Mouse (Mus musculus) ES-Bruce4 (cell line): ENCODE results near the gene Prpf40b. TPM values are rescaled to one million over a fixed set of nuclear protein-coding genes. Genes with fewer than 3 reads are reported as not detected.

Source experiments
- H3K27ac ChIP-seq: 2 replicates; pipeline ENCODE4 v1.5.1; 2012; ENCODE audit warnings: low read length, inconsistent platforms; ENCODE audit not compliant: insufficient read depth
- H3K27me3 ChIP-seq: 2 replicates; pipeline ENCODE4 v1.6.1; 2012; ENCODE audit warnings: mild to moderate bottlenecking, low read length, inconsistent platforms; ENCODE audit not compliant: control insufficient read depth, poor library complexity, insufficient read depth, severe bottlenecking
- H3K36me3 ChIP-seq: 2 replicates; pipeline ENCODE4 v1.6.1; 2012; ENCODE audit warnings: inconsistent platforms, mild to moderate bottlenecking, low read length, moderate library complexity; ENCODE audit not compliant: control insufficient read depth, poor library complexity, insufficient read depth, severe bottlenecking
- H3K4me1 ChIP-seq: one replicate; pipeline ENCODE4 v1.8.1; 2011; ENCODE audit warnings: low read length; ENCODE audit not compliant: control insufficient read depth, insufficient read depth
- H3K4me3 ChIP-seq: 2 replicates; pipeline ENCODE4 v1.5.1; 2011; ENCODE audit warnings: low read depth, mild to moderate bottlenecking, low read length
- H3K9ac ChIP-seq: 2 replicates; pipeline ENCODE4 v1.6.1; 2012; ENCODE audit warnings: low read depth, mild to moderate bottlenecking, inconsistent platforms; ENCODE audit not compliant: poor library complexity, severe bottlenecking
- H3K9me3 ChIP-seq: replicated peaks from 2 replicates; pipeline ENCODE4 v1.6.1; 2012; ENCODE audit warnings: mild to moderate bottlenecking, low read length, inconsistent platforms; ENCODE audit not compliant: control insufficient read depth, poor library complexity, insufficient read depth, severe bottlenecking
- CTCF ChIP-seq: IDR thresholded peaks from one replicate; pipeline ENCODE4 v1.8.1; 2011; ENCODE audit warnings: low read depth, low read length
- EP300 ChIP-seq: IDR thresholded peaks from 2 replicates; pipeline ENCODE4 v1.6.1; 2011; ENCODE audit warnings: low read depth, low read length; ENCODE audit not compliant: insufficient read depth
- POLR2A ChIP-seq: IDR thresholded peaks from one replicate; pipeline ENCODE4 v1.8.1; 2011; ENCODE audit warnings: low read length; ENCODE audit not compliant: insufficient read depth
- polyA plus RNA-seq: library from polyadenylated mRNA; stranded (reverse); fragments of >200 nt; gene quantifications from 2 replicates; pipeline ENCODE4 v1.2.4, GENCODE M21; 2011; ENCODE audit warnings: low read depth; ENCODE audit not compliant: missing spikeins, insufficient read depth, insufficient read length

The Prpf40b gene
- polyA plus RNA-seq, 1 experiment: 42.8 TPM

DNA sequence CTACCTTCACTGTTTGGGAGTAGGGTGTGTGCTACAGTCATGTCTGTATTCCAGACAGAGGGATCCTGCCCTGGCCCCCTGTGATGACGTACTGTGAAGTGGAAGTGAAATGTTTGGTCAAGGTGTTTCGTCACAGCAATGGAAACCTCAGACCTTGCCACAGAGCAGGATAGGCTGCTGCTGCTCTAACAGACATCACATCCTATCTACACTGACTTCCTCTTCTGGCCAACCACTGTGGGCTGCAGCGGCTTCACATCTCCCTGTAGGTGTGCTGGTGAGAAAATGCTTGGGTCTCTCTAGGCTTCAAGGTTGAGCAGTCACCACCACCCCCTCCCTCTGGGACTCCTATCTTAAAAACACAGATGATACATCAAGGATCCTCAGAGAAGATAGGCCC is 46.2 kb downstream of the Prpf40b start:
- Histone ChIP-seq H3K4me1 (peaks cover 3% of the 10 kb centered on the region), H3K9me3 (no peaks in the 10 kb centered on the region), H3K9ac (no peak overlapping the region), H3K27me3 (no peaks in the 10 kb centered on the region), H3K27ac (no peak overlapping the region), H3K4me3 (no peak overlapping the region), H3K36me3 (no peaks in the 10 kb centered on the region)
- TF ChIP-seq EP300 (no peak), CTCF (no peak), POLR2A (no peak)

DNA sequence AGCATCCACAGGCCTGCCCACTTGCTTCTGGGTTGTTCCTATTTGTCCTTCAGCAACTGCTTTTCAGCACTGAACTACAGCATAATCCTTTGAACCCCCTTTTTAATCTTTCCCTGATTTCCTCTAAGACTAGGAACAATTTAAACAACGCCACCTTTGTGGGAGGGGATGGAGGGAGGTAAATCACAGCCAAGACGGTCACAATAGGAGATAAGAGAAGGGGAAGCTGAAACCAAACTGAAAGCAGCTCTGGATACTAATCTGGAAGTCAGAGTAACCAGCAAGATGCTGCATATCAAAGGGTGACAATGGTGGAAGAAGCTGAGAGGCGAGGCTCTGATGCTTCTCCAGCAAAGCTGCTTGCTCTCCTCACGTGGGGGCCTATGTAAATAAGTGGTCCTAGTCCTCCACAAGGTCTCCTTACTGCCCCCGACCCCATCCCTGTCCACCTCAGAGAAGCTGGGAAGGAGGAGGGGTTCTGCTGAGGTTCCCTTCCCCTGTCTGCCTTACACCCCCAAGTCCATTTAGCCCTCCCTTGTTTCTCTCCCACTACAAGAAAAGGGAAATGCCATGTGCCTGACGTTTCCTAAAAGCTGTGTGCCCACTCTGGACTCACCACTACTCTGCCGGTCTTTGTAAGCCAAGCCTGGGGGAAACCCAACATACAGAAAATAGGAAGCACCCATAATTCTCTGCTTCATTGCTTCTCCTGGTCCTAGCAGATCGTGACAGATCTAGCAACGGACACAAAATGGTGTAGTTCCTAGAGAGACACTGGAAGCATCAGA is 47.5 kb downstream of the Prpf40b start:
- Histone ChIP-seq H3K9ac (no peak overlapping the region), H3K27me3 (no peaks in the 10 kb centered on the region), H3K4me1 (peaks cover 3% of the 10 kb centered on the region), H3K36me3 (no peaks in the 10 kb centered on the region), H3K27ac (no peak overlapping the region), H3K9me3 (no peaks in the 10 kb centered on the region), H3K4me3 (no peak overlapping the region)
- TF ChIP-seq POLR2A (no peak), CTCF (no peak), EP300 (no peak)

DNA sequence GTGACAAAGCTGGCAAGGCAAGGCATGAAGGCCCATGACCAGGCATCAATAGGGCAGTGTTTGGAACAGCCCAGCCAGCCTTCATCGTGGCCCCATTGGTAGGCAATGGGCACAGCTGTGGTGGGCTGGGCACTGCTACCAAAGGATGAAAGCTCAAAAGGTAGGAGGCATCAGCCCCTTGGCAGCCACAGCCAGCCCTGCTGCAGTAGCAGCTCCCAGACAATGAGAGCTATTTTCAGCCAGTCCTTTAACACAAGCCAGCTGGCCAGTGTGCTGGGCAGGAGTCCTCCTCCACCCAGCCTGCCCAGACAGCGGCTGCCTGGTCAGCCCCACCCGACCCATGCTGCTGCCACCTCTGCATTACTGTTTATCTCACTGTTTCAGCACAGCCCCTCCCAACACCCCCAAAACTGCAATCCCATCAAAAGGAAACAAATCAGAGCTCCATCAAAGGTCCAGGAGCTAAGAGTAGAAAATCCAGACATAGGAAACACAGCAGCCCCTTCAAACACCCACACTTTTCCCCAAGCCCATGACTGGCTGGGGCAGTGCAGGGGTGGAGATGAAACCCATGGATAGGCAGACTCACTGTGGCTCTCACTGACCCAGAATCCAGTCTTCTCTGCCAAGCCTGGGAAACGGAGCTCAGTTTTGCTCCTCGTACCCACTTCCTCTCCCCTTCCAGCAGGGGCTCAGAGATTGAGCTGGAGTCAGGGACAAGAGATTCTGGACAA is 48.7 kb downstream of the Prpf40b start:
- Histone ChIP-seq H3K4me3 (no peak overlapping the region), H3K9ac (no peak overlapping the region), H3K4me1 (peaks cover 3% of the 10 kb centered on the region), H3K27me3 (no peaks in the 10 kb centered on the region), H3K36me3 (no peaks in the 10 kb centered on the region), H3K27ac (no peak overlapping the region), H3K9me3 (no peaks in the 10 kb centered on the region)
- TF ChIP-seq POLR2A: no peak
- TF ChIP-seq CTCF: no peak
- no peak for TF ChIP-seq EP300

DNA sequence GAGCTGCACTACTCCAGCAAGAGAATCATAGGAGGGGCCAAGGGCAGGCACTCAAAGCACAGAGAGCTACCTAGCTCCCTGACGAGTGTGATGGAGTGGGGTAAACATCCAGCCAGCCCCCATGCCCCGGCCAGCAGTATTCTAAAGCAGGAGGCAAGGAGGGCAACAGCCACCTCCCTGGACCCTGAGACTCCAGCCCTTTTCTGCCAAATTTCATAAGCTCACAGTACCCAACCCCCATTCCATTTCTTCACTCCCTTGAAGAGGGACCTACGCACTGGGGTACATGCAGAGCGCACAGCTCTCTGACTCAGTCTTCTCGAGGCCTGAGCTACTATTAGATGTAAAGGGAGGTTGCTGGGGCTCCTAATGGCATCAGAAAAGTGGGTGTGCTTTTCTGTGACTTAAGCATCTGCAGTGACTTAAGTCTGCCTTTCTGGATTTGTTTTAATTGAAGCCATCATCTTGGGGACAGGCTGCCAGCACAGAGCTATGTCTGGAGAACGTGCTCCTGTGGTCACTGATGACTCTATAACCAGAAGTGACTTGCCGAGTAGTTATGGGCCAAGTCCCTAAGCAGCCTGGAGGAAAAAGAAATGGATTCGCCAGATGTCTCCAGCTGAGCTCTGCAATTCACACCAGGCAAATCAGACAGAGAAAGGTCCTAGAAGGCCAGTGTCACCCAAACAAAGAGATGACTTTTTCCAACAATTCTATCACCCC is 49.4 kb downstream of the Prpf40b start:
- Histone ChIP-seq H3K4me3 (no peak overlapping the region), H3K9ac (no peak overlapping the region), H3K9me3 (no peaks in the 10 kb centered on the region), H3K27ac (no peak overlapping the region), H3K36me3 (no peaks in the 10 kb centered on the region), H3K4me1 (peaks cover 3% of the 10 kb centered on the region), H3K27me3 (no peaks in the 10 kb centered on the region)
- TF ChIP-seq CTCF (no peak), POLR2A (no peak), EP300 (no peak)

DNA sequence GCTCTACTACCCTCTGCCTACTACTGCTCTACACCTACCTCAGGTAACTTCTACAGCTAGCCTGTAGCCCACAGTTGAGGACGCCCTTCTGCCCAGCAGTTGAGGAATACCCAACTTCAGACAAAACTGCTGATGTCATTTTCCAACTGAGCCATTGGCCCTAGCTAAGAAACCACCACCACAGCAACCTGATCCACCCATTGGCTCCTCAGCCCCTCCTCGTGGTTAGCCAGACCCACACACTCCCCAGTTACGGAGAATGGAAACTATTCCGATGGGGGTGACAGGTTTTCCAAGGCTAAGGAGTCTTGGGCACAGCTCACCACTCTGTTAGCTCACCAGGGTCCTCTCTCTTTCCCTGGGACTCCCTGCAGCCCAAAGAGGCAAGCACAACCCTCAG is 50.1 kb downstream of the Prpf40b start:
- TF ChIP-seq CTCF (no peak), EP300 (no peak), POLR2A (no peak)
- H3K27ac ChIP-seq: no peak overlapping the region

More for the DNA sequence above, 50.1 kb downstream of the Prpf40b start:
- no peaks in the 10 kb centered on the region for H3K27me3 ChIP-seq
- H3K4me3 ChIP-seq: no peak overlapping the region
- no peak overlapping the region for H3K9ac ChIP-seq
- H3K4me1 ChIP-seq: peaks cover 3% of the 10 kb centered on the region
- no peaks in the 10 kb centered on the region for H3K36me3 ChIP-seq
- H3K9me3 ChIP-seq: no peaks in the 10 kb centered on the region
